In genomic region chr2:79652502-79652901, GRCm38 (mm10) we compare ENCODE assay signal across 1 mouse cellular context.
TF ChIP-seq lines count a peak whose summit lies in the region.

No protein-coding gene starts in this region.

TF ChIP-seq in CH12.LX, 34 proteins besides CTCF, POLR2A, EP300 and RAD21 (continued from another document):
- TF ChIP-seq ZKSCAN1 (IDR thresholded peaks at IDR 0.05; ENCODE audit: borderline replicate concordance, low read depth, low read length) (no peak), MEF2A (IDR thresholded peaks at IDR 0.05; ENCODE audit: borderline replicate concordance, low read depth, low read length) (peak; percentile 68), ZMIZ1 (IDR thresholded peaks at IDR 0.05; ENCODE audit: low read depth, low read length) (no peak), ELF1 (IDR thresholded peaks at IDR 0.05; ENCODE audit: low read depth, low read length) (no peak), HCFC1 (IDR thresholded peaks at IDR 0.05; ENCODE audit: low read depth, low read length) (no peak), IRF4 (IDR thresholded peaks at IDR 0.05; ENCODE audit: low read depth, low read length) (peak; percentile 94), SIN3A (IDR thresholded peaks at IDR 0.05; ENCODE audit: low read length) (no peak), PAX5 (IDR thresholded peaks at IDR 0.05; ENCODE audit: low read length) (no peak), JUN (IDR thresholded peaks at IDR 0.05; ENCODE audit: insufficient read depth, low read depth, low read length) (peak; percentile 72), USF2 (conservative IDR thresholded peaks at IDR 0.05; ENCODE audit: low read depth, low read length) (no peak), MAX (IDR thresholded peaks at IDR 0.05; ENCODE audit: low read length) (no peak), E2F4 (IDR thresholded peaks at IDR 0.05; ENCODE audit: insufficient replicate concordance, low read depth, low read length) (no peak), ETS1 (conservative IDR thresholded peaks at IDR 0.05; ENCODE audit: low read depth, low read length) (peak; percentile 28; the same call in 1 of the 2 replicates)
